Mouse (Mus musculus) lung, postnatal 0 days (tissue): ENCODE data around the gene Vps50. TPM values are rescaled to one million over a fixed set of nuclear protein-coding genes. Genes with fewer than 3 reads are reported as not detected.
"Not testable (repeated sequence)": the region's sequence is repeated elsewhere in the genome, so short reads cannot be mapped to it uniquely, and the experiment has no call there.

Experiments
- ATAC-seq: fragments of 200-750 bp; cut with Nextera tagmentation; 2 replicates; pipeline ENCODE4 v1.8.0; 2017; ENCODE audit warnings: moderate library complexity
- DNase-seq: peaks from one replicate; pipeline ENCODE4 v3.0.0-alpha.2; 2016; ENCODE audit warnings: low spot score
- H3K27ac ChIP-seq: fragments of 300-500 bp; sonication (generic); 2 replicates; pipeline ENCODE4 v1.5.1; 2014; ENCODE audit warnings: antibody characterized with exemption, mild to moderate bottlenecking, low read length, mixed read lengths
- H3K27me3 ChIP-seq: fragments of 300-500 bp; sonication (generic); replicated peaks from 2 replicates; pipeline ENCODE4 v1.6.1; 2014; ENCODE audit warnings: low read length, mixed read lengths; ENCODE audit not compliant: insufficient read depth
- H3K36me3 ChIP-seq: fragments of 300-500 bp; sonication (generic); 2 replicates; pipeline ENCODE4 v1.6.1; 2014; ENCODE audit warnings: low read length, mixed read lengths; ENCODE audit not compliant: insufficient read depth
- H3K4me1 ChIP-seq: fragments of 300-500 bp; sonication (generic); 2 replicates; pipeline ENCODE4 v1.6.1; 2014; ENCODE audit warnings: antibody characterized with exemption, low read depth, low read length, mixed read lengths; ENCODE audit not compliant: insufficient read depth
- H3K4me2 ChIP-seq: fragments of 300-500 bp; sonication (generic); replicated peaks from 2 replicates; pipeline ENCODE4 v1.6.1; 2014; ENCODE audit warnings: low read depth, mild to moderate bottlenecking, low read length, moderate library complexity, mixed read lengths
- H3K4me3 ChIP-seq: fragments of 300-500 bp; sonication (generic); 2 replicates; pipeline ENCODE4 v1.5.1; 2014; ENCODE audit warnings: low read depth, low read length
- H3K9ac ChIP-seq: fragments of 300-500 bp; sonication (generic); replicated peaks from 2 replicates; pipeline ENCODE4 v1.6.1; 2014; ENCODE audit warnings: low read depth, mild to moderate bottlenecking
- H3K9me3 ChIP-seq: fragments of 300-500 bp; sonication (generic); 2 replicates; pipeline ENCODE4 v1.6.1; 2016; ENCODE audit warnings: low read length, mixed read lengths
- CTCF ChIP-seq: IDR thresholded peaks from 2 replicates; pipeline ENCODE4 v1.5.1; 2016; ENCODE audit warnings: antibody characterized with exemption, mild to moderate bottlenecking
- EP300 ChIP-seq: IDR thresholded peaks from 2 replicates; pipeline ENCODE4 v1.6.1; 2016; ENCODE audit warnings: antibody characterized with exemption, mild to moderate bottlenecking, control low read depth
- WGBS: fragments of 180-500 bp; shearing (Covaris S2); extraction: QIAGEN DNeasy Blood & Tissue Kit; methylation state at CpG from one replicate; pipeline ENCODE4 v1.1.7; 2014; 5-methylcytosine and 5-hydroxymethylcytosine counted together
- polyA plus RNA-seq: library from polyadenylated mRNA; unstranded; fragments of >200 nt; fragmentation: Nextera tagmentation; extraction: Ambion mirVana; gene quantifications from 2 replicates; pipeline ENCODE4 v1.2.1, GENCODE M21; 2015

Gene Vps50
- polyA plus RNA-seq, 1 experiment from 2014 or later, result 18.2 TPM

GRCm38 (mm10) chr6:3590289-3590904, 92.2 kb downstream of the Vps50 start:
- no peak overlapping the region for H3K4me3 ChIP-seq
- TF ChIP-seq EP300 (no peak), CTCF (no peak)
- no peaks in the 10 kb centered on the region for H3K9me3 ChIP-seq
- ATAC-seq (no peak), DNase-seq (no peak)
- H3K27ac ChIP-seq, result no peak overlapping the region
- no peaks in the 10 kb centered on the region for H3K36me3 ChIP-seq
- WGBS, result 70% methylated on average over 3 of the region's 3 CpGs
- no peak overlapping the region for H3K4me2 ChIP-seq
- no peak overlapping the region for H3K9ac ChIP-seq
- H3K4me1 ChIP-seq, result no peaks in the 10 kb centered on the region
- H3K27me3 ChIP-seq, result no peaks in the 10 kb centered on the region

GRCm38 (mm10) chr6:3594246-3594645, 96.1 kb downstream of the Vps50 start:
- Histone ChIP-seq H3K4me3 (no peak overlapping the region), H3K27me3 (no peaks in the 10 kb centered on the region), H3K36me3 (no peaks in the 10 kb centered on the region), H3K9me3 (no peaks in the 10 kb centered on the region), H3K9ac (no peak overlapping the region), H3K4me2 (no peak overlapping the region), H3K4me1 (no peaks in the 10 kb centered on the region), H3K27ac (no peak overlapping the region)
- DNase-seq (no peak), ATAC-seq (no peak)
- no peak for TF ChIP-seq CTCF
- TF ChIP-seq EP300, result no peak
- WGBS, result 67% methylated on average over 1 of the region's 1 CpGs

GRCm38 (mm10) chr6:3612827-3613226, 114.6 kb downstream of the Vps50 start:
- 87% methylated on average over 2 of the region's 2 CpGs for WGBS
- no peak for ATAC-seq
- H3K4me2 ChIP-seq, result no peak overlapping the region
- no peaks in the 10 kb centered on the region for H3K9me3 ChIP-seq
- H3K27ac ChIP-seq, result no peak overlapping the region
- H3K36me3 ChIP-seq, result no peaks in the 10 kb centered on the region
- no peak overlapping the region for H3K9ac ChIP-seq
- H3K27me3 ChIP-seq, result no peaks in the 10 kb centered on the region
- no peaks in the 10 kb centered on the region for H3K4me1 ChIP-seq
- no peak overlapping the region for H3K4me3 ChIP-seq
- DNase-seq, result no peak
- TF ChIP-seq EP300 (no peak), CTCF (no peak)

- ATAC-seq (peak; percentile 73), DNase-seq (peak; percentile 57)
- H3K9ac ChIP-seq, H3K36me3 ChIP-seq, H3K9me3 ChIP-seq, H3K27me3 ChIP-seq, H3K27ac ChIP-seq, H3K4me1 ChIP-seq: not testable (repeated sequence)
- H3K4me2 ChIP-seq, result peak overlapping the region; percentile 43
- 48% methylated on average over 11 of the region's 13 CpGs for WGBS
- peak overlapping the region; percentile 18; the same call in 1 of the 2 replicates for H3K4me3 ChIP-seq
- peak; percentile 58 for TF ChIP-seq CTCF
Observed at GRCm38 (mm10) chr6:3620428-3621387, 122.5 kb downstream of the Vps50 start.

Other genes starting within 250 kb of the Vps50 start
- 7.5 and 8.0 TPM in 2 replicates for gene Samd9l, start 98.8 kb upstream of the Vps50 start, polyA plus RNA-seq
- gene Hepacam2, start 84 bp upstream of the Vps50 start, polyA plus RNA-seq, result 0.11 and 0.20 TPM in 2 replicates